Mouse (Mus musculus) heart, embryonic 13.5 days (tissue): ENCODE measurements at regions not wholly inside any gene's neighbourhood (a gene's known extent, or its start where the extent isn't known, plus 50 kb on each side); places are given as distances from the start of the nearest gene placed in this dataset.

ENCODE experiments used
- ATAC-seq: fragments of 200-750 bp; cut with Nextera tagmentation; 2 replicates; pipeline ENCODE4 v1.8.0; 2017; ENCODE audit warnings: moderate TSS enrichment; ENCODE audit not compliant: insufficient number of reproducible peaks, low FRiP score, low TSS enrichment; ENCODE audit errors: extremely low read depth
- H3K27ac ChIP-seq: fragments of 300-500 bp; sonication (generic); replicated peaks from 2 replicates; pipeline ENCODE4 v1.5.1; 2015; ENCODE audit warnings: moderate library complexity, mild to moderate bottlenecking, inconsistent platforms
- H3K27me3 ChIP-seq: fragments of 300-500 bp; sonication (generic); replicated peaks from 2 replicates; pipeline ENCODE4 v1.6.1; 2015; ENCODE audit warnings: mild to moderate bottlenecking, inconsistent platforms
- H3K36me3 ChIP-seq: fragments of 300-500 bp; sonication (generic); 2 replicates; pipeline ENCODE4 v1.6.1; 2015; ENCODE audit warnings: mild to moderate bottlenecking, inconsistent platforms
- H3K4me1 ChIP-seq: fragments of 300-500 bp; sonication (generic); 2 replicates; pipeline ENCODE4 v1.6.1; 2015; ENCODE audit warnings: inconsistent platforms
- H3K4me2 ChIP-seq: fragments of 300-500 bp; sonication (generic); 2 replicates; pipeline ENCODE4 v1.6.1; 2015; ENCODE audit warnings: inconsistent platforms, mild to moderate bottlenecking, moderate library complexity
- H3K4me3 ChIP-seq: fragments of 300-500 bp; sonication (generic); 2 replicates; pipeline ENCODE4 v1.5.1; 2015; ENCODE audit warnings: moderate library complexity, mild to moderate bottlenecking, inconsistent platforms
- H3K9ac ChIP-seq: fragments of 300-500 bp; sonication (generic); 2 replicates; pipeline ENCODE4 v1.6.1; 2015; ENCODE audit warnings: inconsistent platforms, mild to moderate bottlenecking, moderate library complexity
- H3K9me3 ChIP-seq: fragments of 300-500 bp; sonication (generic); 2 replicates; pipeline ENCODE4 v1.6.1; 2016; ENCODE audit warnings: inconsistent platforms
- WGBS: fragments of 180-500 bp; shearing (Covaris S2); methylation state at CpG from one replicate; pipeline ENCODE4 v1.1.7; 2015; ENCODE audit warnings: mixed read lengths; 5-methylcytosine and 5-hydroxymethylcytosine counted together

GRCm38 (mm10) chr5:111835737-111836667 lies 102.3 kb downstream of the Gm26897 start:
- Histone ChIP-seq H3K36me3 (no peaks in the 10 kb centered on the region), H3K9me3 (no peaks in the 10 kb centered on the region; the same call in 1 of the 2 replicates), H3K27me3 (peaks cover 51% of the 10 kb centered on the region), H3K4me2 (peak overlapping the region; percentile 4; the same call in 1 of the 2 replicates), H3K4me1 (0 out of 2 replicates have a peak, but pooled peaks cover 2% of the 10 kb centered on the region), H3K27ac (no peak overlapping the region), H3K9ac (no peak overlapping the region), H3K4me3 (no peak overlapping the region)
- no peak for ATAC-seq
- WGBS: 31% methylated on average over 17 of the region's 17 CpGs

- H3K9ac ChIP-seq: no peak overlapping the region
- no peak overlapping the region for H3K4me3 ChIP-seq
- H3K4me1 ChIP-seq: 0 out of 2 replicates have a peak, but pooled peaks cover 2% of the 10 kb centered on the region
- H3K4me2 ChIP-seq: no peak overlapping the region
- 42% methylated on average over 14 of the region's 14 CpGs for WGBS
- no peaks in the 10 kb centered on the region for H3K36me3 ChIP-seq
- H3K27me3 ChIP-seq: peaks cover 51% of the 10 kb centered on the region
- no peaks in the 10 kb centered on the region; the same call in 1 of the 2 replicates for H3K9me3 ChIP-seq
- ATAC-seq: no peak
- no peak overlapping the region for H3K27ac ChIP-seq
Measured at GRCm38 (mm10) chr5:111836668-111837234, 103.0 kb downstream of the Gm26897 start.

DNA sequence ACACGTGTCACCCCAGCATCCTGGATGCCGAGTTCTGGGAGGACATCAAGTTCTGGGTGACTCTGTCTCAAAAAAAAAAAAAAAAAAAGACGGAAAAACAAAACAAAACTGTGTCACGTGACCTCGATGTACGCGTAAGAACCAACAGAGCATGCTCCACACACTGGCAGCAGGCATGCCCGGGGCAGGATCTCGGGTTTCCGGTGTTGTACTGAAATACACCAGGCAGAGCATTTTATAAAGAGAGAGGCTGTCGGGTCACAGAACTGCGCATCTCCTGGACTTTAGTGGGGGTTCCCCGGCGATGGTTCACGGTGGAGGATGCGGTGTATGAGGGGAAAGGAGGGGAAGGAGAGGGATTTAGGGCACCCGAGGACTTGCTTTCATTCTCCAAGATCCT lies 108.7 kb downstream of the Gm26897 start:
- Histone ChIP-seq H3K4me3 (no peak overlapping the region), H3K36me3 (no peaks in the 10 kb centered on the region), H3K9me3 (no peaks in the 10 kb centered on the region), H3K27ac (no peak overlapping the region), H3K4me2 (peak overlapping the region; percentile 48), H3K9ac (no peak overlapping the region), H3K27me3 (peaks cover 62% of the 10 kb centered on the region), H3K4me1 (no peaks in the 10 kb centered on the region)
- no peak for ATAC-seq
- WGBS: 40% methylated on average over 17 of the region's 17 CpGs

DNA sequence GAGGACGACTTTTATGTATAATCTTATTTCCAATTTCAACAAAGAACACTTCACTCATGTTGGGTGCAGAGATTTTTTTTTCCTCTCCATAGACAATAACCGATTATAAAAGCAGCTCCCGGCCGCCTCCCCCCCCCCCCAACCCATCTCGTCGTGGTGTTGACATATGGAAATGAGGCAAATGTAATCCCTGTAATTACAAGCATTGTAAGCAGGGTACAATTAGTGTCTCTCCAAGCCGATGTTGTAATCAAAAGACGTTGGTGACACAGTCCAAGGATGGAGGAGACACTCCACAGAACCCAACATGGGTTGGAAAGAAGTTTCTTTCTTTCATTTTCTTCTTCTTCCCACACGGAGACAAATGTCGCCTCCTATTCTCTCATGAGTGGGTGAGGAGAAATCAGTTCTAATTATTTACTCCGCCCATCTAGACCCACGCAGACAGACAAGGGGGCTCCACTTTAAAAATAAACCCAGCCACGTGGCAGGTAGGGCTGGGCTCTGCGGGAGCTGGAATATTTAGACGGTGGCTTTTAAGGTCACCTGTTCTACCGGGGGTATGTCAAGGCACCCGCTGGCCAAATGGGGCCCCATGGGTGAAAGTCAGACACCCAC lies 110.0 kb downstream of the Gm26897 start:
- no peak overlapping the region for H3K9ac ChIP-seq
- 45% methylated on average over 17 of the region's 17 CpGs for WGBS

GRCm38 (mm10) chr5:111844528-111844927 lies 110.8 kb downstream of the Gm26897 start:
- WGBS: 45% methylated on average over 3 of the region's 3 CpGs
- Histone ChIP-seq H3K4me1 (no peaks in the 10 kb centered on the region), H3K9me3 (no peaks in the 10 kb centered on the region), H3K4me3 (no peak overlapping the region), H3K36me3 (no peaks in the 10 kb centered on the region), H3K27ac (no peak overlapping the region), H3K9ac (no peak overlapping the region), H3K27me3 (peaks cover 41% of the 10 kb centered on the region), H3K4me2 (no peak overlapping the region)
- ATAC-seq: no peak

More for the DNA sequence above, 110.0 kb downstream of the Gm26897 start:
- Histone ChIP-seq H3K4me2 (peak overlapping the region; percentile 16; the same call in 1 of the 2 replicates), H3K4me3 (no peak overlapping the region), H3K27ac (no peak overlapping the region), H3K36me3 (no peaks in the 10 kb centered on the region), H3K4me1 (no peaks in the 10 kb centered on the region), H3K9me3 (no peaks in the 10 kb centered on the region), H3K27me3 (peaks cover 49% of the 10 kb centered on the region)
- no peak for ATAC-seq

GRCm38 (mm10) chr5:111848917-111849316 lies 115.2 kb downstream of the Gm26897 start:
- Histone ChIP-seq H3K4me3 (no peak overlapping the region), H3K9me3 (no peaks in the 10 kb centered on the region), H3K4me2 (no peak overlapping the region), H3K27me3 (peaks cover 26% of the 10 kb centered on the region), H3K9ac (no peak overlapping the region), H3K27ac (no peak overlapping the region), H3K4me1 (peaks cover 9% of the 10 kb centered on the region), H3K36me3 (no peaks in the 10 kb centered on the region)
- ATAC-seq: no peak
- 75% methylated on average over 8 of the region's 10 CpGs for WGBS

DNA sequence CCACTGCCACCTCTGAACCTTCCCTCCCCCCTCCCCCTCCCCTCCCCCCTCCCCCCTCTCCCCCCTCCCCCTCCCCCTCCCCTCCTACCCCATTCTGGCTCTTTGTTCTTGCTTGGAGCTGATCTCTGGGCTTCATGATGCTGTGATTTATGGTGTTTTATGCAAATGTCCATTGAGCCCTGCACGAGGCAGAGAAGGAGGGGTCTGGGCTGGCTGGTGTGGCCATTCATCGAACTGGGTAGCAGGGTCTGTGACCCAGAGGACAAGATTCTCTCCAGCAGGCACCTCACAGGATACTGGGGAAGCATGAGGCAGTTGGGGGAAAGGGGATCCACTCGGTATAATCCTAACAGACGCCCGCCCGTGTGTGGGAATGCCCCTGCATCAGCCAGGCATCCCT lies 119.0 kb downstream of the Gm26897 start:
- Histone ChIP-seq H3K36me3 (no peaks in the 10 kb centered on the region), H3K9me3 (no peaks in the 10 kb centered on the region), H3K4me1 (peaks cover 9% of the 10 kb centered on the region), H3K4me3 (no peak overlapping the region), H3K27me3 (0 out of 2 replicates have a peak, but pooled peaks cover 10% of the 10 kb centered on the region), H3K9ac (no peak overlapping the region), H3K4me2 (no peak overlapping the region), H3K27ac (no peak overlapping the region)
- WGBS: 53% methylated on average over 6 of the region's 6 CpGs
- ATAC-seq: no peak

- Histone ChIP-seq H3K27me3 (peaks cover 10% of the 10 kb centered on the region; the same call in 1 of the 2 replicates), H3K4me2 (no peak overlapping the region), H3K4me3 (no peak overlapping the region), H3K9ac (no peak overlapping the region), H3K9me3 (no peaks in the 10 kb centered on the region), H3K36me3 (no peaks in the 10 kb centered on the region), H3K4me1 (peaks cover 17% of the 10 kb centered on the region), H3K27ac (no peak overlapping the region)
- 63% methylated on average over 2 of the region's 2 CpGs for whole genome bisulfite sequencing
- no peak for ATAC-seq
Measured at GRCm38 (mm10) chr5:111855366-111855765, 121.6 kb downstream of the Gm26897 start.

DNA sequence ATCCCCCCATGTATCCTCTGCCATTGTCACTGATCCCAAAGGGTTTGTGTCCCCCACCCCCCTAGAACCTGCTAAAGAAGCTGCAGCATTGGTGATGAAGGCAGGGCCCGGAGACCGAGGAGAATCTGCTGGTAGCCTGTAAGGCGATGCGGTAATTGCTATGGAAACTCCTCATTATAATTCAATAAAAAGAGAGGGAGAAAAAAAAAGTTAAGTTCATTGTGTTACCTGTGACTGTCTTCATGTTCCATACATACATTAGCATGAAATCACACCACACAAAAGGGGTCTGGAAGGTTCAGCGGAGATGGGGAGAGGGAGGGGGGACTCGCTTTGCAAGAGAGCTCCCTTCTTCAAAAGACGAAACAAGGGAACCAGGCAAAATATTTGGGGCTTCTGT lies 123.5 kb downstream of the Gm26897 start:
- Histone ChIP-seq H3K4me1 (peaks cover 17% of the 10 kb centered on the region), H3K36me3 (no peaks in the 10 kb centered on the region), H3K9me3 (no peaks in the 10 kb centered on the region), H3K27me3 (peaks cover 7% of the 10 kb centered on the region; the same call in 1 of the 2 replicates), H3K27ac (no peak overlapping the region), H3K4me2 (no peak overlapping the region), H3K4me3 (no peak overlapping the region), H3K9ac (no peak overlapping the region)
- WGBS: 87% methylated on average over 7 of the region's 7 CpGs
- ATAC-seq: no peak

- Histone ChIP-seq H3K36me3 (no peaks in the 10 kb centered on the region), H3K9ac (no peak overlapping the region), H3K27ac (no peak overlapping the region), H3K4me2 (no peak overlapping the region), H3K27me3 (peaks cover 7% of the 10 kb centered on the region; the same call in 1 of the 2 replicates), H3K4me1 (peaks cover 13% of the 10 kb centered on the region), H3K9me3 (no peaks in the 10 kb centered on the region), H3K4me3 (no peak overlapping the region)
- WGBS: 79% methylated on average over 1 of the region's 1 CpGs
- no peak for ATAC-seq
Measured at GRCm38 (mm10) chr5:111860436-111860835, 126.7 kb downstream of the Gm26897 start.

DNA sequence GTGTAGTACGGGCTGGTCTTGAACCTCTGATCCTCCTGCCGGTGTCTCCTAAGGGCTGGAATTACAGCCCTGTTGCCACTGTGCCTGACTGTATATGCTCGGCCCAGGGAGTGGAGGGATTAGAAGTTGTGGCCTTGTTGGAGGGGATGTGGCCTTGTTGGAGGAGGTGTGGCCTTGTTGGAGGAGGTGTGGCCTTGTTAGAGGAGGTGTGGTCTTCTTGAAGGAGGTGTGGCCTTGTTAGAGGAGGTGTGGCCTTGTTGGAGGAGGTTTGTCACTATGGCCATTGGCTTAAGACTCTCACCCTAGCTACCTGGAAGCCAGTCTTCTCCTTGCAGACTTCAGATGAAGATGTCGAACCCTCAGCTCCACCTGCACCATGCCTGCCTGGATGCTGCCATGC lies 128.6 kb downstream of the Gm26897 start:
- H3K27me3 ChIP-seq: peaks cover 14% of the 10 kb centered on the region
- 83% methylated on average over 4 of the region's 4 CpGs for WGBS

More for the DNA sequence above, 128.6 kb downstream of the Gm26897 start:
- no peak overlapping the region for H3K4me2 ChIP-seq
- no peak overlapping the region for H3K27ac ChIP-seq
- H3K9ac ChIP-seq: no peak overlapping the region
- H3K36me3 ChIP-seq: no peaks in the 10 kb centered on the region
- H3K4me1 ChIP-seq: peaks cover 13% of the 10 kb centered on the region
- no peak for ATAC-seq
- H3K9me3 ChIP-seq: no peaks in the 10 kb centered on the region
- no peak overlapping the region for H3K4me3 ChIP-seq
